Mouse (Mus musculus) megakaryocyte-erythroid progenitor cell, adult 5-6 weeks (primary cell): ENCODE data around the gene Dars2. TPM values are rescaled to one million over a fixed set of nuclear protein-coding genes. Genes with fewer than 3 reads are reported as not detected.

ENCODE experiments used
- total RNA-seq, 2 experiments: library from RNA; stranded (forward) in 1 of 2; stranded (reverse) in 1 of 2; fragments of 200-1000, 215-1000 nt in 1 of 2; fragments of >200 nt in 1 of 2; fragmentation: Nextera tagmentation in 1 of 2; gene quantifications; 2 replicates each; pipeline ENCODE4 v1.2.3; 2014 to 2017

Dars2 gene
- total RNA-seq, 2 experiments from 2014 or later = 35.8 to 52.1 TPM

Other genes starting within 250 kb of the Dars2 start
- gene Rc3h1, start 164.2 kb downstream of the Dars2 start, total RNA-seq (2014; fragmentation: Nextera tagmentation) = 31.5 and 34.3 TPM in 2 replicates
- gene Rc3h1, start 164.2 kb downstream of the Dars2 start, total RNA-seq (2017) = 18.6 and 28.3 TPM in 2 replicates
- 0.35 and 0.42 TPM in 2 replicates for gene Serpinc1, start 92.1 kb downstream of the Dars2 start, total RNA-seq (2014; fragmentation: Nextera tagmentation)
- 1.1 TPM in 1 of 2 replicates, not detected in the other for gene Serpinc1, start 92.1 kb downstream of the Dars2 start, total RNA-seq (2017)
- 5.4 and 11.5 TPM in 2 replicates for gene Zbtb37, start 35.8 kb downstream of the Dars2 start, total RNA-seq (2014; fragmentation: Nextera tagmentation)
- gene Zbtb37, start 35.8 kb downstream of the Dars2 start, total RNA-seq (2017) = 7.5 and 8.3 TPM in 2 replicates
- 25.2 and 28.3 TPM in 2 replicates for gene Cenpl, start 55 bp upstream of the Dars2 start, total RNA-seq (2014; fragmentation: Nextera tagmentation)
- 5.9 and 10.2 TPM in 2 replicates for gene Cenpl, start 55 bp upstream of the Dars2 start, total RNA-seq (2017)
- gene Klhl20, start 60.9 kb upstream of the Dars2 start, total RNA-seq (2014; fragmentation: Nextera tagmentation) = 28.8 and 31.6 TPM in 2 replicates
- gene Klhl20, start 60.9 kb upstream of the Dars2 start, total RNA-seq (2017) = 12.5 and 21.5 TPM in 2 replicates
- not detected in 2 replicates for gene Ankrd45, start 72.0 kb upstream of the Dars2 start, total RNA-seq (2014; fragmentation: Nextera tagmentation)
- gene Ankrd45, start 72.0 kb upstream of the Dars2 start, total RNA-seq (2017) = not detected in 2 replicates
- gene Tex50, start 88.7 kb upstream of the Dars2 start, total RNA-seq (2014; fragmentation: Nextera tagmentation) = not detected in 2 replicates
- not detected in 2 replicates for gene Tex50, start 88.7 kb upstream of the Dars2 start, total RNA-seq (2017)
- gene Prdx6, start 180.6 kb upstream of the Dars2 start, total RNA-seq (2014; fragmentation: Nextera tagmentation) = 378 and 558 TPM in 2 replicates
- gene Prdx6, start 180.6 kb upstream of the Dars2 start, total RNA-seq (2017) = 583 and 708 TPM in 2 replicates